Mouse (Mus musculus): ENCODE results near the gene Aoc2. TPM values are rescaled to one million over a fixed set of nuclear protein-coding genes. Genes with fewer than 3 reads are reported as not detected.

The Aoc2 gene
- polyA plus RNA-seq, 1 experiment from 2014 or later, result 0.75 TPM

Small RNA genes within 50 kb of the gene (microRNA-seq; reads per million reads assigned to microRNA genes)
- gene Gm25593, result not detected

Other genes starting within 250 kb of the Aoc2 start
- gene Hsd17b1, start 246.7 kb upstream of the Aoc2 start, polyA plus RNA-seq (2015; fragmentation: Nextera tagmentation; extraction: Ambion mirVana), result 0.14 and 0.17 TPM in 2 replicates
- gene Coasy, start 242.5 kb upstream of the Aoc2 start, polyA plus RNA-seq (2015; fragmentation: Nextera tagmentation; extraction: Ambion mirVana), result 26.8 and 28.4 TPM in 2 replicates
- 36.3 and 41.6 TPM in 2 replicates for gene Mlx, start 237.8 kb upstream of the Aoc2 start, polyA plus RNA-seq (2015; fragmentation: Nextera tagmentation; extraction: Ambion mirVana)
- gene Psmc3ip, start 229.6 kb upstream of the Aoc2 start, polyA plus RNA-seq (2015; fragmentation: Nextera tagmentation; extraction: Ambion mirVana), result 21.4 and 26.6 TPM in 2 replicates
- 12.0 and 14.1 TPM in 2 replicates for gene Retreg3, start 205.2 kb upstream of the Aoc2 start, polyA plus RNA-seq (2015; fragmentation: Nextera tagmentation; extraction: Ambion mirVana)
- 77.2 and 83.0 TPM in 2 replicates for gene Tubg1, start 205.1 kb upstream of the Aoc2 start, polyA plus RNA-seq (2015; fragmentation: Nextera tagmentation; extraction: Ambion mirVana)
- 3.1 and 4.3 TPM in 2 replicates for gene Tubg2, start 169.2 kb upstream of the Aoc2 start, polyA plus RNA-seq (2015; fragmentation: Nextera tagmentation; extraction: Ambion mirVana)
- 0.52 and 0.55 TPM in 2 replicates for gene Cntnap1, start 154.5 kb upstream of the Aoc2 start, polyA plus RNA-seq (2015; fragmentation: Nextera tagmentation; extraction: Ambion mirVana)
- 7.6 and 8.5 TPM in 2 replicates for gene Plekhh3, start 153.7 kb upstream of the Aoc2 start, polyA plus RNA-seq (2015; fragmentation: Nextera tagmentation; extraction: Ambion mirVana)
- gene Ccr10, start 149.6 kb upstream of the Aoc2 start, polyA plus RNA-seq (2015; fragmentation: Nextera tagmentation; extraction: Ambion mirVana), result 0.19 and 0.33 TPM in 2 replicates
- 11.6 and 11.7 TPM in 2 replicates for gene Ezh1, start 98.6 kb upstream of the Aoc2 start, polyA plus RNA-seq (2015; fragmentation: Nextera tagmentation; extraction: Ambion mirVana)
- 210 and 234 TPM in 2 replicates for gene Ramp2, start 79.0 kb upstream of the Aoc2 start, polyA plus RNA-seq (2015; fragmentation: Nextera tagmentation; extraction: Ambion mirVana)
- gene Vps25, start 71.4 kb upstream of the Aoc2 start, polyA plus RNA-seq (2015; fragmentation: Nextera tagmentation; extraction: Ambion mirVana), result 98.8 and 111 TPM in 2 replicates
- 7.6 and 8.0 TPM in 2 replicates for gene Wnk4, start 64.5 kb upstream of the Aoc2 start, polyA plus RNA-seq (2015; fragmentation: Nextera tagmentation; extraction: Ambion mirVana)
- gene Cntd1, start 46.1 kb upstream of the Aoc2 start, polyA plus RNA-seq (2015; fragmentation: Nextera tagmentation; extraction: Ambion mirVana), result 0.48 and 0.65 TPM in 2 replicates
- gene Coa3, start 45.9 kb upstream of the Aoc2 start, polyA plus RNA-seq (2015; fragmentation: Nextera tagmentation; extraction: Ambion mirVana), result 165 and 171 TPM in 2 replicates
- gene Becn1, start 22.8 kb upstream of the Aoc2 start, polyA plus RNA-seq (2015; fragmentation: Nextera tagmentation; extraction: Ambion mirVana), result 128 and 130 TPM in 2 replicates
- 99.0 and 105 TPM in 2 replicates for gene Psme3, start 8.8 kb upstream of the Aoc2 start, polyA plus RNA-seq (2015; fragmentation: Nextera tagmentation; extraction: Ambion mirVana)
- gene Aoc3, start 5.5 kb downstream of the Aoc2 start, polyA plus RNA-seq (2015; fragmentation: Nextera tagmentation; extraction: Ambion mirVana), result 0.28 and 0.32 TPM in 2 replicates
- gene G6pc, start 42.5 kb downstream of the Aoc2 start, polyA plus RNA-seq (2015; fragmentation: Nextera tagmentation; extraction: Ambion mirVana), result not detected in 2 replicates
- 35.4 and 45.9 TPM in 2 replicates for gene Aarsd1, start 92.6 kb downstream of the Aoc2 start, polyA plus RNA-seq (2015; fragmentation: Nextera tagmentation; extraction: Ambion mirVana)
- gene Gm27029, start 99.7 kb downstream of the Aoc2 start, polyA plus RNA-seq (2015; fragmentation: Nextera tagmentation; extraction: Ambion mirVana), result 14.7 and 18.3 TPM in 2 replicates
- 13.1 and 14.3 TPM in 2 replicates for gene Rundc1, start 100.0 kb downstream of the Aoc2 start, polyA plus RNA-seq (2015; fragmentation: Nextera tagmentation; extraction: Ambion mirVana)
- gene Ptges3l, start 100.3 kb downstream of the Aoc2 start, polyA plus RNA-seq (2015; fragmentation: Nextera tagmentation; extraction: Ambion mirVana), result 71.6 and 75.1 TPM in 2 replicates
- gene Rpl27, start 117.2 kb downstream of the Aoc2 start, polyA plus RNA-seq (2015; fragmentation: Nextera tagmentation; extraction: Ambion mirVana), result 222 and 239 TPM in 2 replicates
- 11.6 and 13.7 TPM in 2 replicates for gene Ifi35, start 123.3 kb downstream of the Aoc2 start, polyA plus RNA-seq (2015; fragmentation: Nextera tagmentation; extraction: Ambion mirVana)
- gene Rnd2, start 139.9 kb downstream of the Aoc2 start, polyA plus RNA-seq (2015; fragmentation: Nextera tagmentation; extraction: Ambion mirVana), result 23.5 and 26.4 TPM in 2 replicates
- gene Vat1, start 141.2 kb downstream of the Aoc2 start, polyA plus RNA-seq (2015; fragmentation: Nextera tagmentation; extraction: Ambion mirVana), result 28.0 and 28.9 TPM in 2 replicates
- gene Brca1, start 226.9 kb downstream of the Aoc2 start, polyA plus RNA-seq (2015; fragmentation: Nextera tagmentation; extraction: Ambion mirVana), result 5.5 and 7.0 TPM in 2 replicates
- 54.9 and 55.3 TPM in 2 replicates for gene Nbr1, start 227.1 kb downstream of the Aoc2 start, polyA plus RNA-seq (2015; fragmentation: Nextera tagmentation; extraction: Ambion mirVana)

Measured in heart, embryonic 13.5 days (tissue).